Mouse (Mus musculus) cerebellum, postnatal 25 days (tissue): ENCODE data around the gene Irf2bp2.

Experiments used
- DNase-seq, 2 experiments: peaks; one replicate each; pipeline ENCODE4 v3.0.0; 2021; ENCODE audit warnings: mixed read lengths in 2 of 2

Gene Irf2bp2

GRCm38 (mm10) chr8:126565954-126566445, 27.8 kb downstream of the Irf2bp2 start:
- no peak for DNase-seq

- no peak for DNase-seq
Measured at GRCm38 (mm10) chr8:126565231-126565781, 28.5 kb downstream of the Irf2bp2 start.

- DNase-seq = no peak
Measured at GRCm38 (mm10) chr8:126564551-126565154, 29.1 kb downstream of the Irf2bp2 start.

- no peak for DNase-seq
Measured at GRCm38 (mm10) chr8:126561316-126561841, 32.4 kb downstream of the Irf2bp2 start.

GRCm38 (mm10) chr8:126558400-126558953, 35.3 kb downstream of the Irf2bp2 start:
- no peak for DNase-seq

- DNase-seq = no peak
Measured at GRCm38 (mm10) chr8:126557403-126557802, 36.4 kb downstream of the Irf2bp2 start.

- no peak for DNase-seq
Measured at GRCm38 (mm10) chr8:126556691-126557090, 37.1 kb downstream of the Irf2bp2 start.

GRCm38 (mm10) chr8:126554741-126555140, 39.0 kb downstream of the Irf2bp2 start:
- no peak for DNase-seq

- DNase-seq = no peak
Measured at GRCm38 (mm10) chr8:126551871-126552270, 41.9 kb downstream of the Irf2bp2 start.

GRCm38 (mm10) chr8:126550944-126551357, 42.8 kb downstream of the Irf2bp2 start:
- DNase-seq = peak in 1 of 2 experiments; percentile 37

- DNase-seq = no peak
Measured at GRCm38 (mm10) chr8:126547841-126548240, 45.9 kb downstream of the Irf2bp2 start.

- no peak for DNase-seq
Measured at GRCm38 (mm10) chr8:126547361-126547760, 46.4 kb downstream of the Irf2bp2 start.

- no peak for DNase-seq
Measured at GRCm38 (mm10) chr8:126546480-126546879, 47.3 kb downstream of the Irf2bp2 start.

GRCm38 (mm10) chr8:126543407-126543806, 50.4 kb downstream of the Irf2bp2 start:
- peak; percentile 77 to 83 for DNase-seq

- no peak for DNase-seq
Measured at GRCm38 (mm10) chr8:126542757-126543156, 51.0 kb downstream of the Irf2bp2 start.

- peak in 1 of 2 experiments; percentile 35 for DNase-seq
Measured at GRCm38 (mm10) chr8:126542090-126542689, 51.6 kb downstream of the Irf2bp2 start.

GRCm38 (mm10) chr8:126540298-126540697, 53.5 kb downstream of the Irf2bp2 start:
- no peak for DNase-seq

- no peak for DNase-seq
Measured at GRCm38 (mm10) chr8:126539355-126540093, 54.3 kb downstream of the Irf2bp2 start.

- DNase-seq = peak; percentile 43 to 48
Measured at GRCm38 (mm10) chr8:126538648-126539354, 55.0 kb downstream of the Irf2bp2 start.
